Mouse (Mus musculus) liver, embryonic 13.5 days (tissue): ENCODE results near the gene E330009J07Rik. TPM values are rescaled to one million over a fixed set of nuclear protein-coding genes. Genes with fewer than 3 reads are reported as not detected.
A peak's percentile ranks its signal among the peaks of the same experiment; 100 is the strongest.

Source experiments
- ATAC-seq: fragments of 200-750 bp; cut with Nextera tagmentation; 2 replicates; pipeline ENCODE4 v1.8.0; 2017; ENCODE audit warnings: low read depth, mild to moderate bottlenecking, moderate number of reproducible peaks, moderate library complexity
- DNase-seq: peaks from one replicate; pipeline ENCODE4 v3.0.0; 2022
- H3K27ac ChIP-seq: fragments of 300-500 bp; sonication (generic); 2 replicates; pipeline ENCODE4 v1.5.1; 2015; ENCODE audit warnings: moderate library complexity, mild to moderate bottlenecking, inconsistent platforms
- H3K27me3 ChIP-seq: fragments of 300-500 bp; sonication (generic); 2 replicates; pipeline ENCODE4 v1.6.1; 2015; ENCODE audit warnings: mild to moderate bottlenecking, inconsistent platforms
- H3K36me3 ChIP-seq: fragments of 300-500 bp; sonication (generic); 2 replicates; pipeline ENCODE4 v1.6.1; 2015; ENCODE audit warnings: mild to moderate bottlenecking, inconsistent platforms
- H3K4me1 ChIP-seq: fragments of 300-500 bp; sonication (generic); replicated peaks from 2 replicates; pipeline ENCODE4 v1.6.1; 2015; ENCODE audit warnings: inconsistent platforms
- H3K4me2 ChIP-seq: fragments of 300-500 bp; sonication (generic); 2 replicates; pipeline ENCODE4 v1.6.1; 2015; ENCODE audit warnings: inconsistent platforms, mild to moderate bottlenecking, moderate library complexity
- H3K4me3 ChIP-seq: fragments of 300-500 bp; sonication (generic); replicated peaks from 2 replicates; pipeline ENCODE4 v1.5.1; 2015; ENCODE audit warnings: mild to moderate bottlenecking, inconsistent platforms
- H3K9ac ChIP-seq: fragments of 300-500 bp; sonication (generic); 2 replicates; pipeline ENCODE4 v1.6.1; 2015; ENCODE audit warnings: mild to moderate bottlenecking, inconsistent platforms
- H3K9me3 ChIP-seq: fragments of 300-500 bp; sonication (generic); replicated peaks from 2 replicates; pipeline ENCODE4 v1.6.1; 2016; ENCODE audit warnings: inconsistent platforms
- WGBS: fragments of 180-500 bp; shearing (Covaris S2); methylation state at CpG from one replicate; pipeline ENCODE4 v1.1.7; 2015; ENCODE audit not compliant: insufficient replicate concordance; 5-methylcytosine and 5-hydroxymethylcytosine counted together
- polyA plus RNA-seq: library from polyadenylated mRNA; unstranded; fragments of >200 nt; fragmentation: Nextera tagmentation; extraction: Ambion mirVana; gene quantifications from 2 replicates; pipeline ENCODE4 v1.2.1, GENCODE M21; 2015

The E330009J07Rik gene
- polyA plus RNA-seq, 1 experiment from 2014 or later = 0.98 TPM

DNA sequence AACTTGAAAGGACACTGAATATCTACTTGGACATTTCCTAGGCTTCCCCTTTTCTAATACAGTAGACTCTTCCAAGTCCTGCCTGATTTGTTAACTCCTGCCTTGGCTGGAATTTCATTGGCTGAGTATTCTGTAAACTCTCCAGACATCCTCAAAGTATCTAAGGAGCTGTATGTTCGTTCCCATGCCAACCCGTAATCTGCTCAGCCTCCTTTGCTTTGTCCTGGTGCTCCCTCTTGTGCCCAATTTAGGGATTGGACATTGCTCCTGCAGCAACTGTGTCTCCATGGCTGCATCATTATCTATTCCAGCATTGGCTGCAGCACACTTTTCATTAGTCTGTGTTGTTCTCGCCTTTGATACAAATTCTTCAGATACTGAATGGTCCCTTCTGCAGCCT lies 42.7 kb downstream of the E330009J07Rik start:
- Histone ChIP-seq H3K9me3 (no peaks in the 10 kb centered on the region), H3K27ac (no peak overlapping the region), H3K36me3 (peaks cover 13% of the 10 kb centered on the region), H3K4me3 (no peak overlapping the region), H3K27me3 (no peaks in the 10 kb centered on the region), H3K4me2 (no peak overlapping the region), H3K4me1 (peaks cover 16% of the 10 kb centered on the region), H3K9ac (no peak overlapping the region)
- ATAC-seq (no peak), DNase-seq (peak; percentile 17)
- WGBS = 41% methylated on average over 3 of the region's 3 CpGs

DNA sequence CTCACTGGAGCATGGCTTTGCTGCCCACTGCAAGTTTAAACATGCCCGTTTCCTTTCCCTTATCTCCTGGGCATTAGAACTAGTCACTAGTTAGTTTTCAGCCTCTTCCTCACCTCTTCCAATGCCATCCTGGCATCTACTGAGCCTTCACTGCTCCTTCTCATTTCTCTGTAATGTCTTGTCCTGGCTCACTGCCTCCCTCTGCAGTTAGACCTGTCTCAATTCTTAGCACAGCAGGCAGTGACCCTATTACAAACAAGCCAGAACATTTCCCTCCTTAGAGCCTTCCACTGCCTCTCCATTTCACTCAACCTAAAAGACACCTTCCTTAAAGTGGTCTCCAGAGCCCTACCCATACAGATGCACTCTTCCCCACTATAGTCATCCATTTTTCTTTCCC lies 45.0 kb downstream of the E330009J07Rik start:
- Histone ChIP-seq H3K4me2 (no peak overlapping the region), H3K9me3 (no peaks in the 10 kb centered on the region), H3K4me3 (no peak overlapping the region), H3K27me3 (no peaks in the 10 kb centered on the region), H3K36me3 (peaks cover 3% of the 10 kb centered on the region; the same call in 1 of the 2 replicates), H3K9ac (no peak overlapping the region), H3K27ac (no peak overlapping the region), H3K4me1 (peaks cover 17% of the 10 kb centered on the region)
- ATAC-seq (no peak), DNase-seq (no peak)
- 69% methylated on average over 1 of the region's 1 CpGs for WGBS

DNA sequence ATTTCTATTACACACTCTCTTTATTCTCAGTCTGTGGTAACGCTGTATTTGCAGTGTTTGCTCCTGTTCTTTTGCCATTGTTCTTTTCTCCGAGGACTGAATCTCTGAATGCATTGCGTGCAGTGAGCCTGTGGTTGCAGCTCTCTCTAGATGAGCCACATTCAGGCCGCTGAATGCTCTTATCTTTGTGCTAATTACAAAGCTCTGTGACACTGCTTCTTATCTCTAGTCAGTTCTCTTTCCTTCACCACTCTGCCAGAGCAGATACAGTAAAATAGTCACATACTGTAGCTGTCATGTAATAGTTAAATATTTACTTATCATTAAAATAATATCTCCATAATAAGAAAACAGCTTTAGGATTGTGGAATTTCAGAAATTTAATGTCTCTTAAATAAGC lies 47.3 kb downstream of the E330009J07Rik start:
- Histone ChIP-seq H3K9ac (no peak overlapping the region), H3K36me3 (no peaks in the 10 kb centered on the region; the same call in 1 of the 2 replicates), H3K27ac (no peak overlapping the region), H3K9me3 (no peaks in the 10 kb centered on the region), H3K27me3 (no peaks in the 10 kb centered on the region), H3K4me3 (no peak overlapping the region), H3K4me1 (peaks cover 17% of the 10 kb centered on the region), H3K4me2 (0 out of 2 replicates have a peak overlapping the region, but pooled peaks have one; percentile 1)
- ATAC-seq (peak; percentile 89), DNase-seq (peak; percentile 15)
- 19% methylated on average over 4 of the region's 4 CpGs for WGBS

DNA sequence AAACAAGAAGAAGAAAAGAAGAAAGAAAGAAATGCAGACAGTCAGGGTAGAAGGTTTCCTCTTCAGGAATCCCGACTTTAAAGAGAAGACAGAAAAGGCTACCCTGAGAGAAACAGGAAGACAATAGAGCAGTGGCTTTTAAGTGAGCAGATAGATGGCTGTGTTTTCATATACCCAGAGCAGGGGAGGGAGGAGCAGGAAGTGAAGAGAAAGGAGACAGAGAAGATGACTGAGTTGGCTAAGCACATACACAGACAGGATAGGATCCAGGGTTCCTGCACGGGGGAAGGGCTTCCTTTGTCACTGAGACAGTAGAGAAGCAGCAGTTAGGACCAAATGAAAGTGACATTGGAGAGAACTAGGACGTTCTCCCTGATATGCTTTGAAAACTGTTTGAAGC lies 50.3 kb downstream of the E330009J07Rik start:
- Histone ChIP-seq H3K36me3 (no peaks in the 10 kb centered on the region; the same call in 1 of the 2 replicates), H3K4me2 (no peak overlapping the region), H3K4me1 (peaks cover 17% of the 10 kb centered on the region), H3K27me3 (no peaks in the 10 kb centered on the region), H3K9ac (no peak overlapping the region), H3K27ac (no peak overlapping the region), H3K9me3 (no peaks in the 10 kb centered on the region), H3K4me3 (no peak overlapping the region)
- ATAC-seq = no peak
- no peak for DNase-seq
- 35% methylated on average over 3 of the region's 3 CpGs for WGBS

DNA sequence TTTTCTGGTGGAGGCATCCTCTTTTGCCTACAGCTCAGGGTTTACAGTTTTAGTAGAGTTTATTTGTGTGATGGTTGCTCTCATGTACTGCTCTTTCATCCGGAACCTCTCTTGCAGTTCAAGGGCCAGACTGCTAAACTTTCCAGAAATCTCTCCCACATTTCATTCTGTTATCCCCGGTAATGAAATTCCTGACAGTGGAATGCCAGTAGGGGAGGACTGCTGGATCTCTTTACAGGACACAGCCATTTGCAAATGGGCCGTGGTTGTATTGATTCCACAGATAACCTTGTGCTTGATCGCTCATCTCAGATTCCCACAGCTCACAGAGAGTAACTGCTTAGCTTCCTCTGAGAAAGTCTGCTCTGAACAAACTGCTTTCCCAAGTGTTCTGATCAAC lies 54.0 kb downstream of the E330009J07Rik start:
- no peak overlapping the region for H3K9ac ChIP-seq
- H3K27me3 ChIP-seq = no peaks in the 10 kb centered on the region
- DNase-seq = no peak
- H3K36me3 ChIP-seq = peaks cover 3% of the 10 kb centered on the region
- H3K4me2 ChIP-seq = no peak overlapping the region
- H3K4me1 ChIP-seq = no peaks in the 10 kb centered on the region
- WGBS = 78% methylated on average over 4 of the region's 4 CpGs
- no peak overlapping the region for H3K27ac ChIP-seq
- no peak for ATAC-seq
- no peak overlapping the region for H3K4me3 ChIP-seq
- no peaks in the 10 kb centered on the region for H3K9me3 ChIP-seq

DNA sequence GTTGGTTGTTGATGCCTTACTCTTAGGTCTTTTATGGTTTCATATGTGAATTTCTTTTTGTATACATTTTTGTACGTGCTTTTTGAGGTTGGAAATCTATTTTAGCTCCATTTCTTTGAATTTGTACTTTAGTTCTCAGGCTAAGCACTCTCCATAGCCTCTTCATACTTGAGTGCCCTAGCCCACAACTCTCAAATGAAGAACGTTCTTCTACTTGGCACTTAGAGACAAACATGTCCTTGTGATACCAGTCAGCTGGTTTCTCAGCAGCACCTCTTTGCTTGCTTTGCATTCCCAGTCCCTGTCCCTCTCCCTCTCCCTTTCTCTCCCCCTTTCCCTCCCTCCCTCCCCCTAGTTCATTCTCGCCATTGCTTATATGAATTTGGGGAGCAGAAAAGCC lies 55.8 kb downstream of the E330009J07Rik start:
- Histone ChIP-seq H3K27ac (no peak overlapping the region), H3K36me3 (peaks cover 3% of the 10 kb centered on the region; the same call in 1 of the 2 replicates), H3K9ac (no peak overlapping the region), H3K4me1 (no peaks in the 10 kb centered on the region), H3K4me3 (no peak overlapping the region), H3K27me3 (no peaks in the 10 kb centered on the region), H3K4me2 (no peak overlapping the region), H3K9me3 (no peaks in the 10 kb centered on the region)
- no peak for ATAC-seq
- WGBS = 66% methylated on average over 3 of the region's 3 CpGs
- DNase-seq = no peak

DNA sequence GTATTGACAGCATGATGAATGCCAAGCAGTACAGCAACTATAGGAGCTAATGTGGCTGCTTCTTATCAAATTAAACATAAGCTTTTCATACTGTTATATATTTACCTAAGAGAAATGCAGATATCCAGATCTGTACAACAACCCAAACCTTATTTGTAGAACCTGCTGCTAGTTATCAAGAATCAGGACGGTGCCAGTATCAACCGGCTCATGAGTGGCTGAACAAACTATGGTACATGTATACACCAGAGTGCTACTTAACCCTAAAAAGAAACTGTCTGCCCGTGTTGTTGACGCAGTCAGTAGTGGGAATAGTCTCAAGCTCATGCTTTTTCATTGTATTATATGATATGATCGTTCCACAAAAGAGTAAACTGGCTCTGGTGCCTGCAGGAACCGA lies 64.9 kb downstream of the E330009J07Rik start:
- no peaks in the 10 kb centered on the region for H3K9me3 ChIP-seq
- ATAC-seq = no peak
- no peaks in the 10 kb centered on the region for H3K4me1 ChIP-seq
- H3K36me3 ChIP-seq = peaks cover 4% of the 10 kb centered on the region; the same call in 1 of the 2 replicates
- 81% methylated on average over 6 of the region's 6 CpGs for WGBS
- no peak overlapping the region for H3K4me3 ChIP-seq
- DNase-seq = no peak
- H3K27me3 ChIP-seq = no peaks in the 10 kb centered on the region
- no peak overlapping the region for H3K4me2 ChIP-seq
- no peak overlapping the region for H3K9ac ChIP-seq
- no peak overlapping the region for H3K27ac ChIP-seq

DNA sequence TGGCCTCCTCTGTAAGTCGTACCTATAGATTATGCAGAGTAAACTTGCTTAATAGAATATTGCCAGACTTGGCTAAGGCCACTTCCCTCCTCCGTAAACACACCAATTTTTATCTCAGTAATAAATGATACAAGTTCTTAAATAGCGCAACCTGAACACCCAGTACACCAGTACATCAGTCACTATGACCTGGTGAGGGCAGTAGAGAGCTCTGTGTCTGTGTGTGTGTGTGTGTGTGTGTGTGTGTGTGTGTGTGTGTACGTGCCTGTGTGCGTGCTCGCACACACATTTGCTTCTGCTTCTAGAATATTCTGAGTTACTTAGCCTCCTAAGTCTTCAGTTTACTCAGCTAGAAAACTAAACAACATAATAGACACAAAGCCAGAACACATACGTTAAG lies 82.6 kb downstream of the E330009J07Rik start:
- no peak overlapping the region for H3K27ac ChIP-seq
- H3K4me3 ChIP-seq = no peak overlapping the region
- no peak overlapping the region for H3K9ac ChIP-seq
- ATAC-seq (no peak), DNase-seq (no peak)
- no peak overlapping the region for H3K4me2 ChIP-seq
- no peaks in the 10 kb centered on the region for H3K27me3 ChIP-seq
- H3K4me1 ChIP-seq = no peaks in the 10 kb centered on the region
- 80% methylated on average over 7 of the region's 7 CpGs for WGBS
- H3K9me3 ChIP-seq = no peaks in the 10 kb centered on the region
- peaks cover 14% of the 10 kb centered on the region for H3K36me3 ChIP-seq

Other genes starting within 250 kb of the E330009J07Rik start
- 17.3 and 19.3 TPM in 2 replicates for gene Agk, start 111.0 kb downstream of the E330009J07Rik start, polyA plus RNA-seq
- not detected in 2 replicates for gene Wee2, start 3.0 kb upstream of the E330009J07Rik start, polyA plus RNA-seq
- 94.1 and 106 TPM in 2 replicates for gene Ssbp1, start 35.2 kb upstream of the E330009J07Rik start, polyA plus RNA-seq
- not detected in 2 replicates for gene Tas2r137, start 55.1 kb upstream of the E330009J07Rik start, polyA plus RNA-seq
- gene Tas2r108, start 57.4 kb upstream of the E330009J07Rik start, polyA plus RNA-seq = not detected in 2 replicates
- not detected in 2 replicates for gene Prss37, start 83.4 kb upstream of the E330009J07Rik start, polyA plus RNA-seq
- not detected in 2 replicates for gene Olfr461, start 118.9 kb upstream of the E330009J07Rik start, polyA plus RNA-seq
- gene Olfr460, start 133.4 kb upstream of the E330009J07Rik start, polyA plus RNA-seq = not detected in 2 replicates
- 4.8 and 5.4 TPM in 2 replicates for gene Clec5a, start 149.7 kb upstream of the E330009J07Rik start, polyA plus RNA-seq
- gene Tas2r138, start 177.2 kb upstream of the E330009J07Rik start, polyA plus RNA-seq = not detected in 2 replicates
- gene Mgam, start 192.7 kb upstream of the E330009J07Rik start, polyA plus RNA-seq = 0.51 and 0.66 TPM in 2 replicates